Mouse (Mus musculus): ENCODE measurements around the gene Peg10. TPM values are rescaled to one million over a fixed set of nuclear protein-coding genes. Genes with fewer than 3 reads are reported as not detected.

Peg10 gene
- 2.4 and 2.6 TPM in 2 replicates for polyA plus RNA-seq (2015; fragmentation: Nextera tagmentation; extraction: Ambion mirVana)

DNA sequence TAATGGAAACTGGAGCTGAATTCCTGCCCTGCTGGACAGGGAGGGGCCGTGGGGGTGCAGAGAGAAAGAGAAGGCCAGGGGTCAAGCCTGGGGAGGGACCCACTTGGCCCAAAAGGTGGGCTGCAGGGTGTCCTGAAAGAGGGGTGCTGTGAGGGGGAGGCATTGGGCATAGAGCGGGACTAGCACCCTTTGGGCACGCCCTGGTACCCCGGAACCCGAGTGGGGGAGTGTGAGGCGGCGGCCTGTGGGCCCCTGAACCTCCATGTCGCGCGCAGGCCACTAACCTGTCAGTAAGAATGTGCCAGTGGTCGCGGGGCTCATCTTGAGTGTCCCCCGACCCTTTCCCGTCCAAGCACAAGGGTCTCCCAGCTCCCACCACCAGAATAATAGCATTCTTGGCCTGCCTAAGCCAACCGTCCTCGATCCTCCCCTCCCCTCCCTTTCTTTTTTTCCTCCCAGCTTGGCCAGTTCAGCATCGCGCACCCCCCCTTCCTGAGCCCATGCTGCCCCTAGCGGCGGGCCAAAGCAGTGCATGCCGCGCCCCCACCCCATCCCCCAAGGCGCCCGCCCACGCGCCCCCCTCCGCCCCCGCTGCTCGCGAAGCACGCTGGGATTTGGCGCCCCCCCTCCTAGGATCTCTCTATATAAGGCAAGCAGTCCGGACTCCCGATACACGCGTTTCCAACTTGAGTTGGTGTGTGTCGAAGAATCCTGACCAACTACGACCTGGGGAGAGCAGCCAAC is at the start of gene Peg10, which contains the start of gene Sgce:
Gene Peg10, plus strand, starts transcription at position 611 of the 744 bp plus-strand sequence.
Gene Sgce, minus strand, starts transcription at position 512 of the 744 bp plus-strand sequence.

Other genes starting within 250 kb of the Peg10 start
- gene Col1a2, start 242.5 kb upstream of the Peg10 start, polyA plus RNA-seq (2015; fragmentation: Nextera tagmentation; extraction: Ambion mirVana) = 1,609 and 1,850 TPM in 2 replicates
- 12.7 and 13.5 TPM in 2 replicates for gene Casd1, start 146.5 kb upstream of the Peg10 start, polyA plus RNA-seq (2015; fragmentation: Nextera tagmentation; extraction: Ambion mirVana)
- 79.0 and 82.4 TPM in 2 replicates for gene Sgce, start 99 bp upstream of the Peg10 start, polyA plus RNA-seq (2015; fragmentation: Nextera tagmentation; extraction: Ambion mirVana)
- gene Ppp1r9a, start 155.6 kb downstream of the Peg10 start, polyA plus RNA-seq (2015; fragmentation: Nextera tagmentation; extraction: Ambion mirVana) = 5.0 and 6.1 TPM in 2 replicates

Data from urinary bladder, postnatal 0 days (tissue).